Mouse (Mus musculus): ENCODE data around the gene Map3k6.

- no peak for TF ChIP-seq GATA1 (IDR thresholded peaks at IDR 0.05; ENCODE audit: borderline replicate concordance, low read length)
- no peak for TF ChIP-seq FLI1 (IDR thresholded peaks at IDR 0.05; ENCODE audit: low read length)
Observed at GRCm38 (mm10) chr4:133243538-133243937, 2.9 kb downstream of the Map3k6 start.
